Mouse (Mus musculus): Measurements from ENCODE around the gene Ntn5. TPM values are rescaled to one million over a fixed set of nuclear protein-coding genes. Genes with fewer than 3 reads are reported as not detected.

Ntn5 gene
- polyA plus RNA-seq, 1 experiment from 2014 or later = 10.8 TPM

- H3K4me3 ChIP-seq (replicated peaks) = peak overlapping the region; percentile 54
- H3K9ac ChIP-seq = no peak overlapping the region
- no peak for ATAC-seq (ENCODE audit: insufficient number of reproducible peaks, low FRiP score, low TSS enrichment, low read depth)
- peak overlapping the region; percentile 93 for H3K27ac ChIP-seq (replicated peaks)
- 29% methylated on average over 13 of the region's 13 CpGs for WGBS
- H3K4me1 ChIP-seq = peaks cover 61% of the 10 kb centered on the region
- H3K36me3 ChIP-seq = peaks cover 40% of the 10 kb centered on the region
- H3K27me3 ChIP-seq = no peaks in the 10 kb centered on the region
- peak overlapping the region; percentile 87 for H3K4me2 ChIP-seq (replicated peaks)
- H3K9me3 ChIP-seq (replicated peaks) = no peaks in the 10 kb centered on the region
Observed at GRCm38 (mm10) chr7:45708221-45708761, 24.5 kb downstream of the Ntn5 start.

- peaks cover 61% of the 10 kb centered on the region for H3K4me1 ChIP-seq
- no peak overlapping the region for H3K4me3 ChIP-seq (replicated peaks)
- no peaks in the 10 kb centered on the region for H3K9me3 ChIP-seq (replicated peaks)
- H3K27me3 ChIP-seq = no peaks in the 10 kb centered on the region
- no peak overlapping the region for H3K9ac ChIP-seq
- 0 out of 2 replicates have a peak overlapping the region, but pooled peaks have one; percentile 93 for H3K27ac ChIP-seq (replicated peaks)
- H3K4me2 ChIP-seq (replicated peaks) = no peak overlapping the region
- WGBS = 52% methylated on average over 6 of the region's 6 CpGs
- no peak for ATAC-seq (ENCODE audit: insufficient number of reproducible peaks, low FRiP score, low TSS enrichment, low read depth)
- peaks cover 46% of the 10 kb centered on the region for H3K36me3 ChIP-seq
Observed at GRCm38 (mm10) chr7:45709036-45709435, 25.2 kb downstream of the Ntn5 start.

- ATAC-seq (ENCODE audit: insufficient number of reproducible peaks, low FRiP score, low TSS enrichment, low read depth) = no peak
- no peak overlapping the region for H3K27ac ChIP-seq (replicated peaks)
- no peak overlapping the region for H3K4me3 ChIP-seq (replicated peaks)
- no peak overlapping the region for H3K4me2 ChIP-seq (replicated peaks)
- WGBS = 81% methylated on average over 14 of the region's 14 CpGs
- H3K9me3 ChIP-seq (replicated peaks) = no peaks in the 10 kb centered on the region
- no peaks in the 10 kb centered on the region for H3K27me3 ChIP-seq
- H3K4me1 ChIP-seq = peaks cover 65% of the 10 kb centered on the region
- H3K36me3 ChIP-seq = peaks cover 46% of the 10 kb centered on the region
- H3K9ac ChIP-seq = no peak overlapping the region
Observed at GRCm38 (mm10) chr7:45709677-45710355, 26.0 kb downstream of the Ntn5 start.

GRCm38 (mm10) chr7:45710477-45711191 is 26.8 kb downstream of the Ntn5 start:
- Histone ChIP-seq H3K36me3 (peaks cover 46% of the 10 kb centered on the region), H3K27ac (replicated peaks) (no peak overlapping the region), H3K4me2 (replicated peaks) (no peak overlapping the region), H3K4me3 (replicated peaks) (no peak overlapping the region), H3K9me3 (replicated peaks) (no peaks in the 10 kb centered on the region), H3K4me1 (peaks cover 65% of the 10 kb centered on the region), H3K9ac (no peak overlapping the region), H3K27me3 (no peaks in the 10 kb centered on the region)
- ATAC-seq (ENCODE audit: insufficient number of reproducible peaks, low FRiP score, low TSS enrichment, low read depth) = no peak
- 88% methylated on average over 20 of the region's 20 CpGs for WGBS

GRCm38 (mm10) chr7:45711316-45712021 is 27.6 kb downstream of the Ntn5 start:
- H3K4me2 ChIP-seq (replicated peaks) = no peak overlapping the region
- WGBS = 85% methylated on average over 24 of the region's 24 CpGs
- no peaks in the 10 kb centered on the region for H3K9me3 ChIP-seq (replicated peaks)
- H3K27ac ChIP-seq (replicated peaks) = no peak overlapping the region
- no peak overlapping the region for H3K9ac ChIP-seq
- peaks cover 46% of the 10 kb centered on the region for H3K36me3 ChIP-seq
- no peak overlapping the region for H3K4me3 ChIP-seq (replicated peaks)
- ATAC-seq (ENCODE audit: insufficient number of reproducible peaks, low FRiP score, low TSS enrichment, low read depth) = no peak
- H3K4me1 ChIP-seq = peaks cover 65% of the 10 kb centered on the region
- H3K27me3 ChIP-seq = no peaks in the 10 kb centered on the region

- H3K4me1 ChIP-seq = peaks cover 66% of the 10 kb centered on the region
- no peak overlapping the region for H3K4me2 ChIP-seq (replicated peaks)
- WGBS = 84% methylated on average over 21 of the region's 21 CpGs
Observed at GRCm38 (mm10) chr7:45712022-45712757, 28.4 kb downstream of the Ntn5 start.

GRCm38 (mm10) chr7:45713396-45713795 is 29.6 kb downstream of the Ntn5 start:
- Histone ChIP-seq H3K4me3 (replicated peaks) (no peak overlapping the region), H3K9ac (no peak overlapping the region), H3K4me2 (replicated peaks) (no peak overlapping the region), H3K36me3 (peaks cover 46% of the 10 kb centered on the region), H3K4me1 (peaks cover 54% of the 10 kb centered on the region), H3K27ac (replicated peaks) (no peak overlapping the region), H3K9me3 (replicated peaks) (no peaks in the 10 kb centered on the region), H3K27me3 (no peaks in the 10 kb centered on the region)
- 89% methylated on average over 16 of the region's 16 CpGs for WGBS
- ATAC-seq (ENCODE audit: insufficient number of reproducible peaks, low FRiP score, low TSS enrichment, low read depth) = no peak

More at GRCm38 (mm10) chr7:45712022-45712757, 28.4 kb downstream of the Ntn5 start:
- H3K9me3 ChIP-seq (replicated peaks) = no peaks in the 10 kb centered on the region
- peaks cover 46% of the 10 kb centered on the region for H3K36me3 ChIP-seq
- no peak overlapping the region for H3K9ac ChIP-seq
- H3K4me3 ChIP-seq (replicated peaks) = no peak overlapping the region
- ATAC-seq (ENCODE audit: insufficient number of reproducible peaks, low FRiP score, low TSS enrichment, low read depth) = no peak
- no peak overlapping the region for H3K27ac ChIP-seq (replicated peaks)
- no peaks in the 10 kb centered on the region for H3K27me3 ChIP-seq

GRCm38 (mm10) chr7:45713881-45714520 is 30.2 kb downstream of the Ntn5 start:
- ATAC-seq (ENCODE audit: insufficient number of reproducible peaks, low FRiP score, low TSS enrichment, low read depth) = no peak
- 78% methylated on average over 6 of the region's 6 CpGs for WGBS

GRCm38 (mm10) chr7:45714630-45715089 is 30.8 kb downstream of the Ntn5 start:
- H3K27ac ChIP-seq (replicated peaks) = peak overlapping the region; percentile 89

More at GRCm38 (mm10) chr7:45713881-45714520, 30.2 kb downstream of the Ntn5 start:
- Histone ChIP-seq H3K36me3 (peaks cover 46% of the 10 kb centered on the region), H3K4me2 (replicated peaks) (peak overlapping the region; percentile 91), H3K9me3 (replicated peaks) (no peaks in the 10 kb centered on the region), H3K27ac (replicated peaks) (peak overlapping the region; percentile 44; the same call in 1 of the 2 replicates), H3K9ac (peak overlapping the region; percentile 58; the same call in 1 of the 2 replicates), H3K4me1 (peaks cover 51% of the 10 kb centered on the region), H3K4me3 (replicated peaks) (peak overlapping the region; percentile 82), H3K27me3 (no peaks in the 10 kb centered on the region)

GRCm38 (mm10) chr7:45715090-45715708 is 31.4 kb downstream of the Ntn5 start, which contains the start of gene Rpl18:
Gene Rpl18, plus strand, starts transcription at chr7:45715457.
- 7% methylated on average over 34 of the region's 34 CpGs for WGBS
- peak; percentile 93 for ATAC-seq (ENCODE audit: insufficient number of reproducible peaks, low FRiP score, low TSS enrichment, low read depth)
- peak within 1 kb of the TSS; percentile 89 for H3K27ac ChIP-seq (replicated peaks)
- no peaks in the 10 kb centered on the region for H3K27me3 ChIP-seq
- H3K36me3 ChIP-seq = peaks cover 47% of the 10 kb centered on the region
- H3K4me3 ChIP-seq (replicated peaks) = peak within 1 kb of the TSS; percentile 82
- peaks cover 62% of the 10 kb centered on the region for H3K4me1 ChIP-seq
- H3K9me3 ChIP-seq (replicated peaks) = no peaks in the 10 kb centered on the region
- peak within 1 kb of the TSS; percentile 58 for H3K9ac ChIP-seq
- H3K4me2 ChIP-seq (replicated peaks) = peak within 1 kb of the TSS; percentile 91

More at GRCm38 (mm10) chr7:45714630-45715089, 30.8 kb downstream of the Ntn5 start:
- Histone ChIP-seq H3K27me3 (no peaks in the 10 kb centered on the region), H3K4me2 (replicated peaks) (peak overlapping the region; percentile 91), H3K9ac (peak overlapping the region; percentile 58), H3K4me1 (peaks cover 56% of the 10 kb centered on the region), H3K9me3 (replicated peaks) (no peaks in the 10 kb centered on the region), H3K36me3 (peaks cover 47% of the 10 kb centered on the region), H3K4me3 (replicated peaks) (peak overlapping the region; percentile 82)
- 7% methylated on average over 14 of the region's 14 CpGs for WGBS
- no peak; the same call in 1 of the 2 replicates for ATAC-seq (ENCODE audit: insufficient number of reproducible peaks, low FRiP score, low TSS enrichment, low read depth)
